Mouse (Mus musculus): ENCODE data around the gene Zfp473. TPM values are rescaled to one million over a fixed set of nuclear protein-coding genes. Genes with fewer than 3 reads are reported as not detected.

Gene Zfp473
- polyA plus RNA-seq, 1 experiment from 2014 or later = 1.3 TPM

DNA sequence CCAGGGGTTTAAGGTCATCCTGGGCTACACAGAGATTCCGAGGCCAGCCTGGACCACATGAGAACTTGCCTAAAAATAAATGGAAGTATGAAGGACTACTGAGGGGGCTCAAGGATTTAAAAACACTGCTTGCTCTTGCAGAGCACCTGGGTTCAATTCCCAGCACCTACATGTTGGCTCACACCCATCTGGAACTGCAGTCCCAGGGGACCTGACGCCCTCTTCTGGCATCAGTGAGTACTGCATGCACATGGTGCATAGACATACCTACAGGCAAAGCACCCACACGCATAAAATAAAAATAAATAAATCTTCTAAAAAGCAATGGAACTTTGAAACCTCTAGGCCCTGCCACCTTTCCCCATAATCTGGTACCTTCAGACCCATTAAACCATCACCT lies 62.0 kb downstream of the Zfp473 start:
- no peak for ATAC-seq (ENCODE audit: low read depth)
- WGBS = 77% methylated on average over 3 of the region's 3 CpGs
- Histone ChIP-seq H3K9ac (no peak overlapping the region), H3K27me3 (no peaks in the 10 kb centered on the region), H3K36me3 (no peaks in the 10 kb centered on the region), H3K4me1 (replicated peaks) (peaks cover 7% of the 10 kb centered on the region), H3K4me3 (no peak overlapping the region), H3K9me3 (no peaks in the 10 kb centered on the region), H3K4me2 (no peak overlapping the region), H3K27ac (replicated peaks) (no peak overlapping the region)

GRCm38 (mm10) chr7:44685531-44686402 lies 65.1 kb downstream of the Zfp473 start:
- no peak overlapping the region for H3K9ac ChIP-seq
- ATAC-seq (ENCODE audit: low read depth) = peak; percentile 36; the same call in 1 of the 2 replicates
- no peaks in the 10 kb centered on the region for H3K9me3 ChIP-seq
- peaks cover 7% of the 10 kb centered on the region for H3K4me1 ChIP-seq (replicated peaks)
- H3K27me3 ChIP-seq = no peaks in the 10 kb centered on the region
- 66% methylated on average over 17 of the region's 17 CpGs for WGBS
- H3K4me3 ChIP-seq = no peak overlapping the region
- no peaks in the 10 kb centered on the region for H3K36me3 ChIP-seq
- H3K27ac ChIP-seq (replicated peaks) = no peak overlapping the region; the same call in 1 of the 2 replicates
- H3K4me2 ChIP-seq = no peak overlapping the region

DNA sequence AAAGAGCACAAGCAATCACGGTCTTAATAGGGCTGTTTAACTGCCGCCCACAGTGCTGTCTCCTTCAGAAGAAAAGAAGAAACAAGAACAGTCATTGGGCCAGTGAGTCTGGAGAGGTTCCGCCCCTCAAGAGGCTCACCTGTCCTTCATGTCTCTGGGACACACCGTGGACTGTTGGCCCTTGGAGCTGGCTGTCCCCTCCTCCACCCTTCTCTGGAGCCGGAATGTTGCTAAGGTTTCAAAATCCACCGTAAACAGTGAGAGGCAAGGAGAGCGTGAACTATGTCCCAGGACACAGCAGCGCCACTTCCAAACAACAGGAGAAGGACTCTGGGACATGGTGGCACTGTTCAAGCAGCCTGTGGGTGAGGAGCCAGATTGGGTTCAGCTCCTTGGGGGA lies 67.2 kb downstream of the Zfp473 start:
- peaks cover 7% of the 10 kb centered on the region for H3K4me1 ChIP-seq (replicated peaks)
- H3K27ac ChIP-seq (replicated peaks) = no peak overlapping the region
- no peak for ATAC-seq (ENCODE audit: low read depth)
- H3K9ac ChIP-seq = no peak overlapping the region
- H3K27me3 ChIP-seq = no peaks in the 10 kb centered on the region
- no peaks in the 10 kb centered on the region for H3K36me3 ChIP-seq
- H3K4me2 ChIP-seq = no peak overlapping the region
- H3K4me3 ChIP-seq = no peak overlapping the region
- 80% methylated on average over 8 of the region's 8 CpGs for WGBS
- no peaks in the 10 kb centered on the region for H3K9me3 ChIP-seq

Other genes with a start within 250 kb of the Zfp473 start
- gene Mybpc2, start 226.4 kb downstream of the Zfp473 start, polyA plus RNA-seq (2015; fragmentation: Nextera tagmentation; extraction: Ambion mirVana) = 0.08 and 0.22 TPM in 2 replicates
- gene Spib, start 219.0 kb downstream of the Zfp473 start, polyA plus RNA-seq (2015; fragmentation: Nextera tagmentation; extraction: Ambion mirVana) = 0.13 TPM in 1 of 2 replicates, not detected in the other
- 22.5 and 22.7 TPM in 2 replicates for gene Pold1, start 202.2 kb downstream of the Zfp473 start, polyA plus RNA-seq (2015; fragmentation: Nextera tagmentation; extraction: Ambion mirVana)
- gene Nr1h2, start 197.1 kb downstream of the Zfp473 start, polyA plus RNA-seq (2015; fragmentation: Nextera tagmentation; extraction: Ambion mirVana) = 60.1 and 65.2 TPM in 2 replicates
- 1.2 and 1.6 TPM in 2 replicates for gene Napsa, start 178.7 kb downstream of the Zfp473 start, polyA plus RNA-seq (2015; fragmentation: Nextera tagmentation; extraction: Ambion mirVana)
- gene Kcnc3, start 160.4 kb downstream of the Zfp473 start, polyA plus RNA-seq (2015; fragmentation: Nextera tagmentation; extraction: Ambion mirVana) = 4.7 and 5.2 TPM in 2 replicates
- 1.9 and 2.6 TPM in 2 replicates for gene Myh14, start 80.2 kb downstream of the Zfp473 start, polyA plus RNA-seq (2015; fragmentation: Nextera tagmentation; extraction: Ambion mirVana)
- not detected in 2 replicates for gene Izumo2, start 42.3 kb downstream of the Zfp473 start, polyA plus RNA-seq (2015; fragmentation: Nextera tagmentation; extraction: Ambion mirVana)
- gene Vrk3, start 2.6 kb downstream of the Zfp473 start, polyA plus RNA-seq (2015; fragmentation: Nextera tagmentation; extraction: Ambion mirVana) = 25.1 and 30.5 TPM in 2 replicates
- 51.0 and 53.0 TPM in 2 replicates for gene Nup62, start 65.0 kb upstream of the Zfp473 start, polyA plus RNA-seq (2015; fragmentation: Nextera tagmentation; extraction: Ambion mirVana)
- 1.1 and 2.0 TPM in 2 replicates for gene Il4i1, start 65.3 kb upstream of the Zfp473 start, polyA plus RNA-seq (2015; fragmentation: Nextera tagmentation; extraction: Ambion mirVana)
- 4.1 and 4.8 TPM in 2 replicates for gene Atf5, start 65.6 kb upstream of the Zfp473 start, polyA plus RNA-seq (2015; fragmentation: Nextera tagmentation; extraction: Ambion mirVana)
- 89.7 and 99.0 TPM in 2 replicates for gene Akt1s1, start 97.9 kb upstream of the Zfp473 start, polyA plus RNA-seq (2015; fragmentation: Nextera tagmentation; extraction: Ambion mirVana)
- 94.0 and 101 TPM in 2 replicates for gene Tbc1d17, start 98.0 kb upstream of the Zfp473 start, polyA plus RNA-seq (2015; fragmentation: Nextera tagmentation; extraction: Ambion mirVana)
- gene Pnkp, start 106.1 kb upstream of the Zfp473 start, polyA plus RNA-seq (2015; fragmentation: Nextera tagmentation; extraction: Ambion mirVana) = 30.2 and 31.6 TPM in 2 replicates
- gene Ptov1, start 118.7 kb upstream of the Zfp473 start, polyA plus RNA-seq (2015; fragmentation: Nextera tagmentation; extraction: Ambion mirVana) = 471 and 515 TPM in 2 replicates
- gene Med25, start 141.7 kb upstream of the Zfp473 start, polyA plus RNA-seq (2015; fragmentation: Nextera tagmentation; extraction: Ambion mirVana) = 134 and 138 TPM in 2 replicates
- gene Fuz, start 145.0 kb upstream of the Zfp473 start, polyA plus RNA-seq (2015; fragmentation: Nextera tagmentation; extraction: Ambion mirVana) = 14.9 and 17.9 TPM in 2 replicates
- 115 and 116 TPM in 2 replicates for gene Ap2a1, start 178.4 kb upstream of the Zfp473 start, polyA plus RNA-seq (2015; fragmentation: Nextera tagmentation; extraction: Ambion mirVana)
- gene Tsks, start 192.2 kb upstream of the Zfp473 start, polyA plus RNA-seq (2015; fragmentation: Nextera tagmentation; extraction: Ambion mirVana) = 0.22 TPM in 1 of 2 replicates, not detected in the other
- 47.3 and 54.9 TPM in 2 replicates for gene Cpt1c, start 223.8 kb upstream of the Zfp473 start, polyA plus RNA-seq (2015; fragmentation: Nextera tagmentation; extraction: Ambion mirVana)
- 612 and 623 TPM in 2 replicates for gene Prmt1, start 235.5 kb upstream of the Zfp473 start, polyA plus RNA-seq (2015; fragmentation: Nextera tagmentation; extraction: Ambion mirVana)
- gene Irf3, start 246.6 kb upstream of the Zfp473 start, polyA plus RNA-seq (2015; fragmentation: Nextera tagmentation; extraction: Ambion mirVana) = 60.3 and 67.3 TPM in 2 replicates
- gene Bcl2l12, start 247.7 kb upstream of the Zfp473 start, polyA plus RNA-seq (2015; fragmentation: Nextera tagmentation; extraction: Ambion mirVana) = 17.3 and 17.4 TPM in 2 replicates